Mouse (Mus musculus) limb, embryonic 10.5 days (tissue): ENCODE data around the gene Myl7. TPM values are rescaled to one million over a fixed set of nuclear protein-coding genes. Genes with fewer than 3 reads are reported as not detected.
A peak's percentile ranks its signal among the peaks of the same experiment; 100 is the strongest.
"Not testable (repeated sequence)": the region's sequence is repeated elsewhere in the genome, so short reads cannot be mapped to it uniquely, and the experiment has no call there.

Source experiments
- DNase-seq: peaks from one replicate; pipeline ENCODE4 v3.0.0-alpha.2; 2017; ENCODE audit warnings: low spot score
- H3K27ac ChIP-seq: fragments of 300-500 bp; sonication (generic); 2 replicates; pipeline ENCODE4 v1.5.1; 2016; ENCODE audit warnings: mild to moderate bottlenecking
- H3K27me3 ChIP-seq: fragments of 300-500 bp; sonication (generic); 2 replicates; pipeline ENCODE4 v1.6.1; 2016; ENCODE audit warnings: low read depth, mild to moderate bottlenecking; ENCODE audit not compliant: poor library complexity, severe bottlenecking
- H3K36me3 ChIP-seq: fragments of 300-500 bp; sonication (generic); 2 replicates; pipeline ENCODE4 v1.6.1; 2016; ENCODE audit warnings: mild to moderate bottlenecking, moderate library complexity
- H3K4me1 ChIP-seq: fragments of 300-500 bp; sonication (generic); 2 replicates; pipeline ENCODE4 v1.6.1; 2016
- H3K4me3 ChIP-seq: fragments of 300-500 bp; sonication (generic); 2 replicates; pipeline ENCODE4 v1.5.1; 2016; ENCODE audit warnings: mild to moderate bottlenecking, moderate library complexity
- H3K9me3 ChIP-seq: fragments of 300-500 bp; sonication (generic); replicated peaks from 2 replicates; pipeline ENCODE4 v1.6.1; 2016; ENCODE audit warnings: mild to moderate bottlenecking
- WGBS: fragments of 180-500 bp; shearing (Covaris S2); methylation state at CpG from one replicate; pipeline ENCODE4 v1.1.7; 2016; 5-methylcytosine and 5-hydroxymethylcytosine counted together
- polyA plus RNA-seq: library from polyadenylated mRNA; unstranded; fragments of >200 nt; fragmentation: Nextera tagmentation; extraction: Ambion mirVana; gene quantifications from 2 replicates; pipeline ENCODE4 v1.2.1, GENCODE M21; 2016

Myl7 gene
- polyA plus RNA-seq, 1 experiment from 2014 or later: 6.8 TPM

DNA sequence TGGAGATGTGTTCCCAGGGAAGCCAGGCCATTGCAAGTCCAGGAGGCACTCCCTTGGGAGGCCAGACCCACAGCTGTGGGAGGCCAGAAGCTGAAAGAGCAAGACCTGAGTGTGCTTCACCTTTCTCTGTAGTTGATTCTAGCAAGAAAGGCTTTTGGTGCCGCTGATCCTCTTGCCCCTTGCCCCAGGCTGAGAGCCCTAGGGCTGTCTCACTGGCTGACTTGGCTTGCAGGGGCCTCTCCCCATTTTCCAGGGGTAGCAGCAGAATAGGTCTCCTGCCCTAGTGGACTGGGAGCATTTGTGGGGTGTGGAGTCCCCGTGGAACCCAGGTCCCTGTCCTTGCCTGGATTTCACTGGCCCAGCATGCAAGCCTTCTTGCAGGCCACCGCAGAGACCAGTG lies 2.7 kb upstream of the Myl7 start:
- no peak for DNase-seq
- Histone ChIP-seq H3K27me3 (peaks cover 77% of the 10 kb centered on the region), H3K27ac (peak overlapping the region; percentile 83)

DNA sequence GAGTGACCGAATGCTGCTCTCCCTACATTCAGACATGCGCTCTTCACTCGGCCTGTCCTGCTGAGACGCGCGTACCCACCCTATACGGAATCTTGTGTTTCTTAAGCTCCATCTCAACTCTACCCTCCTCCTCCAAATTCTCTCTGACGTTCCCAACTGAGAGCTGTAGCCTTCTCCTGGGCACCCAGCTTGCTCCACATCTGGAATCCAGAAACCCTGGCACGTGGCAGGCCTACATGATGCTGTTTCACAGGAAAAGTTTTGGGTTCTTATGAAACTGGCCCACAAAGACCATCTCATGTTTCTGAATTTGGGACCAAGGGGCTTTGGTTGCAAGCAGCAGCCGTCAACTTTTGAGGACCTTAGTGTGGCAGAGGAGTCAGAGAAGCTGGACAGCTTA lies 704 bp upstream of the Myl7 start:
- WGBS: 93% methylated on average over 10 of the region's 10 CpGs
- H3K36me3 ChIP-seq: no peaks in the 10 kb centered on the region
- DNase-seq: no peak
- H3K27ac ChIP-seq: no peak overlapping the region
- H3K27me3 ChIP-seq: peaks cover 84% of the 10 kb centered on the region
- no peak overlapping the region for H3K4me3 ChIP-seq
- H3K4me1 ChIP-seq: peaks cover 43% of the 10 kb centered on the region
- H3K9me3 ChIP-seq: no peaks in the 10 kb centered on the region

More for the DNA sequence above, 2.7 kb upstream of the Myl7 start:
- H3K9me3 ChIP-seq: no peaks in the 10 kb centered on the region
- H3K36me3 ChIP-seq: no peaks in the 10 kb centered on the region
- 21% methylated on average over 3 of the region's 3 CpGs for WGBS
- H3K4me1 ChIP-seq: peaks cover 46% of the 10 kb centered on the region
- H3K4me3 ChIP-seq: peak overlapping the region; percentile 56

DNA sequence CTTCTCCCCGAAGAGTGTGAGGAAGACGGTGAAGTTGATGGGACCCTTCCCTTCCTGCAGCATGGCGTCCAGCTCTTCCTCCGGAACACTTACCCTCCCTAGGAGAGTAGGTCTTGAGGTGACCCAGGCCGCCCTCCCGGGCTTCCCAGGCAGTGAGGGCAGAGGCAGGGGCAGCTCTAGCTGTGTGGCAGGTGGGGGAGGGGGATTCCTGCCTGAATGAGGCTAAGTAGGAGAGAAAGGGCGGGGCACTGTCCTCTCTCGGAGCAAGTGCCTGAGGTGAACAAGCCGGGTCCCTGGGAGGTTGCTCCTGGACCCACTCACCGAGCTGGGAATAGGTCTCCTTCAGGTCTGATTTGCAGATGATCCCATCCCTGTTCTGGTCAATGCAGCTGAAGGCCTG lies 743 bp downstream of the Myl7 start:
- Histone ChIP-seq H3K36me3 (no peaks in the 10 kb centered on the region), H3K27me3 (peaks cover 72% of the 10 kb centered on the region), H3K9me3 (no peaks in the 10 kb centered on the region), H3K4me1 (peaks cover 47% of the 10 kb centered on the region), H3K4me3 (peak overlapping the region; percentile 12; the same call in 1 of the 2 replicates), H3K27ac (peak overlapping the region; percentile 4; the same call in 1 of the 2 replicates)
- DNase-seq: no peak
- 5% methylated on average over 10 of the region's 10 CpGs for WGBS

DNA sequence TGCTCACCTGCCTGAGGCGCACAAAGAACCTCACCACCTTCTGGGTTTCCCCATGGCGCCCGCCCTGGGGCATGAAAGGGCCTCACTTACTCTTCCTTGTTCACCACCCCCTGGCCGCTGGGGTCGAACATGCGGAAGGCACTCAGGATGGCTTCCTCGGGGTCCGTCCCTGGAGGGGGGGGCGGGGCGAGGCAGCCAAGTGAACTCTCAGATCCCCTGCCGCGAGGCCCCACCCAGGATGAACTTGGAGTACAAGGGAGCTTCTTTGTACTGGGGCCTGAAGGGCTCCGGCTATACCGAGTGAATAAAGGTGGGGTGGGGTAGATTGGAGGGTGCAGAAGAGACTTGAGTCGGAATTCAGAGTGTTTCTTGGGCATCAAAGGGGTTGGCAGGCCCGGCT lies 1.4 kb downstream of the Myl7 start:
- peaks cover 47% of the 10 kb centered on the region for H3K4me1 ChIP-seq
- H3K27me3 ChIP-seq: peaks cover 66% of the 10 kb centered on the region
- 0 out of 2 replicates have a peak overlapping the region, but pooled peaks have one; percentile 4 for H3K27ac ChIP-seq
- DNase-seq: no peak
- peak overlapping the region; percentile 12 for H3K4me3 ChIP-seq
- H3K36me3 ChIP-seq: no peaks in the 10 kb centered on the region
- 18% methylated on average over 16 of the region's 16 CpGs for WGBS
- no peaks in the 10 kb centered on the region for H3K9me3 ChIP-seq

DNA sequence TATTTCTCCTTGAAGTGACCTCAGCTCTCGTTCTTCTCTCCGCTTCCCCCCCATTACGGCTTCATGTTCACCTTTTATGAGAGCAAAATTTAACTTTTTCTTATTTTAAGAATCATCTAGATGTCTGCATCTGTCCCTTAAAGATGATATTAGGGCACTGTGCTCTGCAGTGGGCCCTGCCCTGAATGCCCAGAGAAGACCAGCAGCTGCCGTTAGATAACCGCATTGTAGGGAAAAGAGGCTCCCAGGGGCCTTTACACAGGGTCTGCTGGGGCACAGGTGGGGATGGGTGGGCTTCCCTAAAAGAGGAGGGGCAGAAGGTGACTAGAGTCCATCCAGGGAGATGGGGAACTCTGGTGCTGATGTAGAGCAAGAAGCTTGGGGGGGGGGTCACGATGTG lies 4.8 kb downstream of the Myl7 start:
- WGBS: 73% methylated on average over 6 of the region's 6 CpGs
- no peaks in the 10 kb centered on the region for H3K9me3 ChIP-seq
- H3K4me1 ChIP-seq: peaks cover 60% of the 10 kb centered on the region
- no peaks in the 10 kb centered on the region for H3K36me3 ChIP-seq
- peaks cover 32% of the 10 kb centered on the region for H3K27me3 ChIP-seq
- H3K27ac ChIP-seq: no peak overlapping the region
- DNase-seq: no peak
- no peak overlapping the region for H3K4me3 ChIP-seq

DNA sequence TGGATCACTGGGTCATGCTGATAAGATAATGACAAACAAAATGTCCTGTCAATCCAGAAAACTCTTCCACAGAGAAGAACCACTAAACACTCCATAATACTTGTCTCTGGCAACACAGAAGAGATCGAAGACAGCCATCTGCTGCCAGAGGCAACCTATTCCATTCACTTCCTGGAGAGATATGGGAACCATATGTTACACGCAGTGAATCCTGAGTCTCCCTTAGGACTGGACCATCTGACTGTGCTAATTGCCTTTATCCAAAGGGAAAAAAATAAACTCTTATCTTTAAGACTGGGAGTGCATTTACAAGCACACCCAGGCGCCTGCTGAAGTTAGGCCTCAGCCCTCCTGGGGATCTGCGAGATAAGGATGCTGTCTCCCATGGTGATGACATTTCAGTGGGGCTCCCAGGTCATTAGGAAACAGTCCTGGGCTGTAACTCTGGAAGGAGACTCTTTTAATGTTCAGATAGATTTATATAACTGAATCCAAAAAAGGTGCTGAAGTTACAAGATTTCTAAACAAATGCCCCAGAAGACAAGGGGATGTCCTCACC lies 5.7 kb downstream of the Myl7 start:
- WGBS: 26% methylated on average over 4 of the region's 4 CpGs
- H3K27ac ChIP-seq: peak overlapping the region; percentile 32; the same call in 1 of the 2 replicates
- H3K9me3 ChIP-seq: no peaks in the 10 kb centered on the region
- no peak for DNase-seq
- H3K4me1 ChIP-seq: peaks cover 63% of the 10 kb centered on the region
- peaks cover 23% of the 10 kb centered on the region for H3K27me3 ChIP-seq
- no peak overlapping the region for H3K4me3 ChIP-seq
- H3K36me3 ChIP-seq: no peaks in the 10 kb centered on the region

DNA sequence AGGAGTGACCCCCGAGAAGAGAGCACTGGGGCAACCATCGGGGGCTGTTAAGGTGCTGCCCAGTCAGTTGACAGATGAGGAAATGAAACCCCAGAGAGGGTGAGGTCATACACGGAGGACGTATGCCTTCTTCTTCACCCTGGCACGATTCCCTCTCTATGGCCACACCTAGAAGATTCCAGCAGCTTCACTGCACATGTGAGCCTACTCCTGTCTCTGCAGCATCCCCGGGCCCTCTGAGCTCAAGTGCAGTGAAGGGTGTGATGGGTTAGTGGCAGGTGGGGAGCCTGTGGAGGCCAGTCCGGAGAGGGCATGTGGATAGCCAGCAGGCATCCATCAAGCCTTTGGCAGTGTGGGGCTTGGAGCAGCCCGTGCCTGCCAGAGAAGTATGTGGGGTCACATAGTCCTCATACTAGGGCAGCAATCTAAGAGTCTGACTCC lies 6.4 kb downstream of the Myl7 start:
- WGBS: 54% methylated on average over 8 of the region's 8 CpGs
- H3K36me3 ChIP-seq: no peaks in the 10 kb centered on the region

DNA sequence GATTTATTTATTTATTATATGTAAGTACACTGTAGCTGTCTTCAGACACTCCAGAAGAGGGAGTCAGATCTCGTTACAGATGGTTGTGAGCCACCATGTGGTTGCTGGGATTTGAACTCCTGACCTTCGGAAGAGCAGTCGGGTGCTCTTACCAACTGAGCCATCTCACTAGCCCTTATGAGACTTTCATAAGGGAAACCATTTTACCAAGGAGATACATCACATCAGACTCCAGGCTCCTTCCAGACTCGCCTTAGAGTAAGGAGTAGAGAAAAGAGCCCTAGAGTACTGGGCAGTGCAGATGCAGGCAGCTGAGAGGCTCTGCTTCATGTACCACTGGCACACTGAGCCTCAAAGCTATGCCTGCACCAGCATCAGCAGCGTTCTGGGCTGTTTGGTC lies 10.0 kb downstream of the Myl7 start:
- H3K27me3 ChIP-seq, DNase-seq, H3K36me3 ChIP-seq, H3K27ac ChIP-seq, H3K4me3 ChIP-seq, H3K9me3 ChIP-seq: not testable (repeated sequence)
- peaks cover 64% of the 10 kb centered on the region for H3K4me1 ChIP-seq
- 52% methylated on average over 5 of the region's 5 CpGs for WGBS

More for the DNA sequence above, 6.4 kb downstream of the Myl7 start:
- Histone ChIP-seq H3K27ac (peak overlapping the region; percentile 32), H3K4me3 (no peak overlapping the region), H3K27me3 (peaks cover 16% of the 10 kb centered on the region), H3K9me3 (no peaks in the 10 kb centered on the region), H3K4me1 (peaks cover 62% of the 10 kb centered on the region)
- DNase-seq: no peak

DNA sequence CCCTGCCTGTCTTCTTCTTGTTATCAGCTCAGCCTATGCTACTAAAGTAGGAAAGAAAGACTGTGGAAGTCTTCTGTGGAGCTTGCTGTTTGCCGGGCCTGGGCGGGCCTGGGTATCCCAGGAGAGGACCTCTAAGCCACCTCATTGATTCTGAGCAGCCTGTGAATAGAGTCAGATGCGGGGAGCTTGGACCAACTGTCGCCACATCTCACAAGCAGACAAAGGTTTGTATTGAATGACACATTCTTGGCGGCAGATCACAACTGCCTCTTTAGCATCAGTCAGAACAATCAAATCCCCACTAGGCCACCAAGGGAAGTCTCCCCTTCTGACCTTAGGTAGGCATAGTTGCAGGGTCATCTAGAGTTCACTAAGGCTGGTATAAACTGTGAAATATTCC lies 11.3 kb downstream of the Myl7 start:
- Histone ChIP-seq H3K27ac (0 out of 2 replicates have a peak overlapping the region, but pooled peaks have one; percentile 64), H3K9me3 (no peaks in the 10 kb centered on the region), H3K27me3 (no peaks in the 10 kb centered on the region), H3K36me3 (no peaks in the 10 kb centered on the region), H3K4me1 (peaks cover 51% of the 10 kb centered on the region), H3K4me3 (no peak overlapping the region)
- 70% methylated on average over 5 of the region's 5 CpGs for WGBS
- no peak for DNase-seq

DNA sequence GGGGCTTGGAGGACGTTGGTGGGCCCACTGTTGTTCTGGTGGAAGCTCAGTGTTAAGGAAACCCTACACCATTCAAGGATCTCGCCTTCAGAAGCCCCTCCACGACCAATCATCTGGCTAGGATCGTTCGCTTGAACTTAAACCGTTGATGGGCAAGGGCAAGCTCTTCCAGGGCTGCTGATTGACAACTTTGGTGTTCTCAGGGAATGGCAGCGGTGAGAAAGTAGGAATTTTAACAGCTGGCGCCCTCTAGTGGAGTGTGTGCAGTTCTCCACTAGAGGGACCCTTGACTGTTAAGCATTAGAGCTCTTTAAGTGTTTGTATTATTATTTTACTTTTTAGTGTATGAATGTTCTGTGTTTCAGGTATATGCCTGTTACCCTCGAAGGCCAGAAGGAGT lies 12.4 kb downstream of the Myl7 start:
- no peak overlapping the region for H3K4me3 ChIP-seq
- no peaks in the 10 kb centered on the region for H3K36me3 ChIP-seq
- WGBS: 19% methylated on average over 9 of the region's 9 CpGs
- H3K27me3 ChIP-seq: no peaks in the 10 kb centered on the region
- peak overlapping the region; percentile 11; the same call in 1 of the 2 replicates for H3K27ac ChIP-seq
- DNase-seq: peak; percentile 76
- H3K9me3 ChIP-seq: no peaks in the 10 kb centered on the region
- peaks cover 41% of the 10 kb centered on the region for H3K4me1 ChIP-seq

DNA sequence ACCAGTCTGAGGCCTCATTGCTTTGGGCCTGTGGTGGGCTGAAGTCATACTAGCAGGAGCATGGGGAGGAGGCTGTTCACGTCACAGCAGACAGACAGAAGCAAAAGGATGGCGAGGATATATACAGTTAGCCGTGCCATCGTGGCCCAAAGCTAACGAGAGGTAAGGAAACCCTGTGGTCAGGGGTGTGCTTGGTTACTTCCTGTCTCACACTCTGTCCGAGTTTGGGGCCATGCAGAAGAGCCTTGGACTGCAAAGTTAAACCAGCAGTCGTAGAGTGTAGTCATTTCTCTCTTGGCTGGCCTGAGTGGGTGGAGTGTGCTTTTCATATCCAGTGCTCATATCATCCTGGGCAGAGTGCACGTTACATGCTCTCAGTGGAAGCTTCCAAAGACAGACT lies 16.1 kb downstream of the Myl7 start:
- WGBS: 76% methylated on average over 8 of the region's 8 CpGs
- H3K4me1 ChIP-seq: peaks cover 32% of the 10 kb centered on the region
- DNase-seq: no peak

DNA sequence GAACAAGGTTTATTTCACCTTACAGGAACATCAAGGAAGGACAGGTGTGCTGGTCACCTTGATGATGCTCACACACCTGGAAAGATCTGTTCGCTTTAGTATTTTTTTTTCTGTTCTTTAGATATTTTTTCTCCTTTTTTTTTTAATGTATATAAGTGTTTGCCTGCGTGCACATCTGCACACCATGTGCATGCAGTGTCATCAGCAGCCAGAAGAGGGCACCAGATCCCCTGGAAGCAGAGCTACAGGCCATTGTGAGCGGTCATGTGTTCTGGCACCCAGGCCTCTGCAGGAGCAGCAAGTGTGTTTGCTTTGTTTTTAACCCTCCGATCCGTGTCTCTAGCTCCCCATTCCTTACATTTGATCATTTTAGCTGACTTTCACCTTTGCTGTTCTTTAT lies 18.7 kb downstream of the Myl7 start:
- WGBS: 57% methylated on average over 5 of the region's 5 CpGs
- Histone ChIP-seq H3K36me3 (peaks cover 20% of the 10 kb centered on the region), H3K27me3 (no peaks in the 10 kb centered on the region), H3K9me3 (no peaks in the 10 kb centered on the region), H3K4me3 (no peak overlapping the region), H3K4me1 (peaks cover 34% of the 10 kb centered on the region), H3K27ac (no peak overlapping the region)
- peak; percentile 81 for DNase-seq

More for the DNA sequence above, 16.1 kb downstream of the Myl7 start:
- no peaks in the 10 kb centered on the region for H3K9me3 ChIP-seq
- H3K27ac ChIP-seq: no peak overlapping the region
- no peaks in the 10 kb centered on the region for H3K36me3 ChIP-seq
- H3K4me3 ChIP-seq: no peak overlapping the region
- no peaks in the 10 kb centered on the region for H3K27me3 ChIP-seq

DNA sequence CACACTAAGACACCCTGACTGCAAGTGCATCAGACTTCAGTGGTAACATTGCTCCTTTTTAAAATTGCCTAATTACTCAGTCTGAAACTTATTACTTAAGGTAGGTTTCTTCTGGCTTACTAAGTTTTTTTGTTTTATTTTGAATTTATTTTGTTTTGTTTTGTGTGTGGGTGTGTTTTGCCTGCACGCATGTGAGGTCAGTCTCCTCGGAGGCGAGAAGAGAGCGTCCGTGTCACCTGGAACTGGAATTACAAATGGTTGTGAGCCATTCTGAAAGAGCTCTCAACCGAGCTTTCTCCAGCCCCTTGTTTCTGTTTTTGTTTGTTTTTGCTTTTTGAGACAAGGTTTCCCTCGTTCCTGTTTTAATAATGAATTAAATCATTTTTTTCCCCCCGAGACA lies 19.9 kb downstream of the Myl7 start:
- 58% methylated on average over 8 of the region's 8 CpGs for WGBS
- Histone ChIP-seq H3K27me3 (no peaks in the 10 kb centered on the region), H3K4me1 (peaks cover 34% of the 10 kb centered on the region), H3K4me3 (peak overlapping the region; percentile 73), H3K36me3 (peaks cover 32% of the 10 kb centered on the region), H3K9me3 (no peaks in the 10 kb centered on the region), H3K27ac (peak overlapping the region; percentile 90)
- DNase-seq: no peak
